Mouse (Mus musculus): ENCODE measurements around the gene Hyal3.

DNA sequence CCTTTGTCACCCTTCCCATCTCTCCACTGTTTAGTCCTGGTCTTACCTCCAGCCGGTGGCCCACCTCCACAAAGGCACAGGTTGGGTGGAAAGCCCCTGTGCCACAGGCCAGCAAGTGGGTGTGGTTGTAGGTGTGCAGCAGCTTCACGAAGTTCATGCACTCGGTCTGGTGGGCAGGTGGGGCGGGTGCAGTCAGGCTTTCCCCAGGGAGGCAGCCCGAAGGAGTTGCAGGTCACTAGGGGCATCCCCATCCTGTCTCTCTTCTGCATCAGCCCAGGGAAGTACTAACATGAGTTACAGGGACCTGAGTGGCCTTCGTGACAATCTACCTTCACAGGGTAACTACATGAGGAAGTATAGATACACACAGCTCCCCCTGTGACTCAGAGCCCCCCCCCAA, 22.6 kb downstream of the Hyal3 start:
- TF ChIP-seq USF1 (IDR thresholded peaks at IDR 0.05; ENCODE audit: low read depth, low read length): no peak
- TF ChIP-seq EP300 (IDR thresholded peaks at IDR 0.05; ENCODE audit: low read depth in 1 of 2, low read length in 2 of 2): no peak
- TF ChIP-seq RAD21 (IDR thresholded peaks at IDR 0.05; ENCODE audit: low read depth, low read length): no peak
- TF ChIP-seq ZC3H11A (IDR thresholded peaks at IDR 0.05; ENCODE audit: low read depth, low read length): no peak
- TF ChIP-seq POLR2AphosphoS2 (IDR thresholded peaks at IDR 0.05; ENCODE audit: low read length): no peak
- no peak for TF ChIP-seq POLR2A (IDR thresholded peaks at IDR 0.05; ENCODE audit: control insufficient read depth in 1 of 2, insufficient read depth in 1 of 2, low read depth in 1 of 2, low read length in 2 of 2, poor library complexity in 1 of 2)
- no peak for TF ChIP-seq RCOR1 (IDR thresholded peaks at IDR 0.05; ENCODE audit: low read depth, low read length)
